Comparison of ENCODE assay signal across 18 mouse cellular contexts in genomic region chr2:75496606-75497240, GRCm38 (mm10).
A peak's percentile ranks its signal among the peaks of the same experiment; 100 is the strongest.
DNase-seq lines count a peak whose midpoint lies in the region; ATAC-seq lines count a peak whose summit lies in the region.
"Had no signal": no experiment of that assay in that cellular context is flagged by ENCODE, and none has a peak within 500 bp of the region (broad histone marks: within the 10 kb centered on the region; RNA-seq: fewer than 3 reads in every experiment).

No protein-coding gene starts in this region.

- H3K9ac ChIP-seq in limb, embryonic 12.5 days (replicated peaks), result no peak overlapping the region
- H3K9ac ChIP-seq: heart, embryonic 12.5 days; liver, embryonic 13.5 days; midbrain, embryonic 13.5 days had no signal

- H3K9me3 ChIP-seq in limb, embryonic 12.5 days, result 0 out of 2 replicates have a peak, but pooled peaks cover 4% of the 10 kb centered on the region
- no peaks in the 10 kb centered on the region for H3K9me3 ChIP-seq in limb, embryonic 10.5 days (replicated peaks)
- H3K9me3 ChIP-seq: forebrain, embryonic 10.5 days; heart, embryonic 12.5 days; liver, embryonic 13.5 days had no signal

- no peak for DNase-seq in limb, embryonic 10.5 days (ENCODE audit: low spot score)
- DNase-seq in kidney, adult 9 months, result peak; percentile 60
- DNase-seq in kidney, postnatal 25 days, result peak; percentile 74 to 78
- DNase-seq in lung, postnatal 36 days, result peak; percentile 34
- no peak for DNase-seq in gastrocnemius, postnatal 36 days
- DNase-seq in spleen, adult 18-20 months, result no peak
- DNase-seq: adrenal gland, postnatal 25 days; cerebellum, adult 2 months; gastrocnemius, postnatal 14 days; heart, postnatal 36 days; layer of hippocampus, postnatal 36 days; liver, embryonic 13.5 days had no signal

- peaks cover 3% of the 10 kb centered on the region; the same call in 1 of the 2 replicates for H3K27me3 ChIP-seq in limb, embryonic 12.5 days
- H3K27me3 ChIP-seq in limb, embryonic 10.5 days (ENCODE audit: low read depth, poor library complexity, severe bottlenecking), result no peaks in the 10 kb centered on the region
- H3K27me3 ChIP-seq: heart, embryonic 12.5 days; liver, embryonic 13.5 days; midbrain, embryonic 13.5 days had no signal

- peak overlapping the region; percentile 13; the same call in 1 of the 2 replicates for H3K27ac ChIP-seq in limb, embryonic 12.5 days
- H3K27ac ChIP-seq in limb, embryonic 10.5 days, result no peak overlapping the region
- H3K27ac ChIP-seq: forebrain, embryonic 10.5 days; hindbrain, postnatal 0 days; liver, embryonic 13.5 days; midbrain, embryonic 13.5 days had no signal

- intact Hi-C loops in gastrocnemius, postnatal 36 days (cut with DNase I), result no loop called here

- H3K4me2 ChIP-seq in limb, embryonic 12.5 days, result no peak overlapping the region
- H3K4me2 ChIP-seq: heart, embryonic 12.5 days; liver, embryonic 13.5 days; midbrain, embryonic 13.5 days had no signal

- no peaks in the 10 kb centered on the region for H3K36me3 ChIP-seq in limb, embryonic 12.5 days
- H3K36me3 ChIP-seq in limb, embryonic 10.5 days, result peaks cover 5% of the 10 kb centered on the region; the same call in 1 of the 2 replicates
- H3K36me3 ChIP-seq: forebrain, embryonic 10.5 days; heart, embryonic 12.5 days; liver, embryonic 13.5 days; midbrain, embryonic 13.5 days had no signal

- H3K4me1 ChIP-seq in limb, embryonic 12.5 days (replicated peaks), result peaks cover 39% of the 10 kb centered on the region
- H3K4me1 ChIP-seq in limb, embryonic 10.5 days, result peaks cover 53% of the 10 kb centered on the region
- H3K4me1 ChIP-seq: liver, embryonic 13.5 days; midbrain, embryonic 13.5 days had no signal

- WGBS in limb, embryonic 12.5 days, result 78% methylated on average over 5 of the region's 5 CpGs
- WGBS in limb, embryonic 10.5 days, result 93% methylated on average over 5 of the region's 5 CpGs

- ATAC-seq in limb, embryonic 12.5 days (ENCODE audit: insufficient number of reproducible peaks, insufficient read depth, low FRiP score, low TSS enrichment, low read depth), result 0 out of 2 replicates have a peak, but pooled peaks have one; percentile 31
- ATAC-seq: hindbrain, postnatal 0 days; midbrain, embryonic 13.5 days had no signal

- no peak overlapping the region for H3K4me3 ChIP-seq in limb, embryonic 12.5 days (replicated peaks)
- H3K4me3 ChIP-seq in limb, embryonic 10.5 days, result no peak overlapping the region
- H3K4me3 ChIP-seq: forebrain, embryonic 10.5 days; heart, embryonic 12.5 days; liver, embryonic 13.5 days; midbrain, embryonic 13.5 days; myocyte had no signal

Comparison
In these comparisons a context has a peak if more than half of its experiments do, and no peak if none do; other contexts are left out.
1. DNase-seq: peak in kidney, adult 9 months (single experiment), kidney, postnatal 25 days (2 of 2) and lung, postnatal 36 days (single experiment); none in limb, embryonic 10.5 days (single experiment), gastrocnemius, postnatal 36 days (0 of 2) and spleen, adult 18-20 months (0 of 2).